In genomic region chr10:118046328-118046727, GRCm38 (mm10) we compare ENCODE assay signal across 15 mouse cellular contexts.
"Had no signal": no experiment of that assay in that cellular context is flagged by ENCODE, and none has a peak within 500 bp of the region (broad histone marks: within the 10 kb centered on the region; RNA-seq: fewer than 3 reads in every experiment).

No protein-coding gene starts in this region.

- DNase-seq: kidney, adult 2 months; kidney, postnatal 36 days; lung, adult 18-20 months; retina, postnatal 1 day; right cerebral cortex, postnatal 4 days; spleen, adult 18-20 months; thymus, adult 2 months; thymus, postnatal 36 days had no signal

- H3K4me3 ChIP-seq: kidney, embryonic 15.5 days; layer of hippocampus, adult 2 months; limb, embryonic 12.5 days; midbrain, embryonic 12.5 days; neural tube, embryonic 13.5 days had no signal

- H3K27ac ChIP-seq: kidney, embryonic 15.5 days; layer of hippocampus, adult 2 months; limb, embryonic 12.5 days; liver, embryonic 14.5 days; midbrain, embryonic 12.5 days; neural tube, embryonic 13.5 days had no signal

- H3K9me3 ChIP-seq: kidney, embryonic 15.5 days; limb, embryonic 12.5 days; midbrain, embryonic 12.5 days; neural tube, embryonic 13.5 days had no signal

- H3K36me3 ChIP-seq: kidney, embryonic 15.5 days; limb, embryonic 12.5 days; midbrain, embryonic 12.5 days; neural tube, embryonic 13.5 days had no signal

- H3K4me2 ChIP-seq: kidney, embryonic 15.5 days; limb, embryonic 12.5 days; midbrain, embryonic 12.5 days; neural tube, embryonic 13.5 days had no signal

- H3K27me3 ChIP-seq: kidney, embryonic 15.5 days; limb, embryonic 12.5 days; midbrain, embryonic 12.5 days; neural tube, embryonic 13.5 days had no signal

- H3K9ac ChIP-seq: kidney, embryonic 15.5 days; limb, embryonic 12.5 days; liver, embryonic 14.5 days; midbrain, embryonic 12.5 days; neural tube, embryonic 13.5 days had no signal

- ATAC-seq: midbrain, embryonic 16.5 days had no signal

- H3K4me1 ChIP-seq: limb, embryonic 12.5 days had no signal
